Mouse (Mus musculus): ENCODE measurements at regions not wholly inside any gene's neighbourhood (a gene's known extent, or its start where the extent isn't known, plus 50 kb on each side); places are given as distances from the start of the nearest gene placed in this dataset.

GRCm38 (mm10) chr6:94807216-94807615, 107.3 kb upstream of the Lrig1 start:
- H3K4me2 ChIP-seq (ENCODE audit: low read depth, low read length), result no peak overlapping the region
- H3K27me3 ChIP-seq (ENCODE audit: control insufficient read depth, insufficient read depth, low read length), result no peaks in the 10 kb centered on the region
- H3K36me3 ChIP-seq (ENCODE audit: control insufficient read depth, insufficient read depth, low read length), result no peaks in the 10 kb centered on the region
- 78% methylated on average over 6 of the region's 6 CpGs for WGBS
- H3K27ac ChIP-seq (ENCODE audit: low read depth, low read length), result no peak overlapping the region
- H3K9ac ChIP-seq (replicated peaks; ENCODE audit: low read depth, low read length), result no peak overlapping the region
- H3K9me3 ChIP-seq (ENCODE audit: control insufficient read depth, low read length), result no peaks in the 10 kb centered on the region
- H3K4me1 ChIP-seq (ENCODE audit: control insufficient read depth, insufficient read depth, low read length), result no peaks in the 10 kb centered on the region
- H3K4me3 ChIP-seq (ENCODE audit: low read depth, low read length), result no peak overlapping the region
- ATAC-seq (ENCODE audit: low read depth), result no peak

GRCm38 (mm10) chr6:94806481-94807160, 106.7 kb upstream of the Lrig1 start:
- WGBS, result 65% methylated on average over 12 of the region's 12 CpGs
- ATAC-seq (ENCODE audit: low read depth), result no peak
- no peak overlapping the region for H3K27ac ChIP-seq (ENCODE audit: low read depth, low read length)

GRCm38 (mm10) chr6:94805685-94806084, 105.7 kb upstream of the Lrig1 start:
- WGBS, result 76% methylated on average over 6 of the region's 6 CpGs
- Histone ChIP-seq H3K27ac (ENCODE audit: low read depth, low read length) (no peak overlapping the region), H3K4me1 (ENCODE audit: control insufficient read depth, insufficient read depth, low read length) (peaks cover 6% of the 10 kb centered on the region; the same call in 1 of the 2 replicates), H3K4me3 (ENCODE audit: low read depth, low read length) (no peak overlapping the region), H3K36me3 (ENCODE audit: control insufficient read depth, insufficient read depth, low read length) (no peaks in the 10 kb centered on the region), H3K9me3 (ENCODE audit: control insufficient read depth, low read length) (no peaks in the 10 kb centered on the region), H3K4me2 (ENCODE audit: low read depth, low read length) (no peak overlapping the region), H3K27me3 (ENCODE audit: control insufficient read depth, insufficient read depth, low read length) (no peaks in the 10 kb centered on the region), H3K9ac (replicated peaks; ENCODE audit: low read depth, low read length) (no peak overlapping the region)
- no peak for ATAC-seq (ENCODE audit: low read depth)

More at GRCm38 (mm10) chr6:94806481-94807160, 106.7 kb upstream of the Lrig1 start:
- Histone ChIP-seq H3K9me3 (ENCODE audit: control insufficient read depth, low read length) (no peaks in the 10 kb centered on the region), H3K36me3 (ENCODE audit: control insufficient read depth, insufficient read depth, low read length) (no peaks in the 10 kb centered on the region), H3K4me1 (ENCODE audit: control insufficient read depth, insufficient read depth, low read length) (no peaks in the 10 kb centered on the region), H3K4me3 (ENCODE audit: low read depth, low read length) (no peak overlapping the region), H3K9ac (replicated peaks; ENCODE audit: low read depth, low read length) (no peak overlapping the region), H3K27me3 (ENCODE audit: control insufficient read depth, insufficient read depth, low read length) (no peaks in the 10 kb centered on the region), H3K4me2 (ENCODE audit: low read depth, low read length) (no peak overlapping the region)

GRCm38 (mm10) chr6:94804284-94804815, 104.4 kb upstream of the Lrig1 start:
- H3K4me2 ChIP-seq (ENCODE audit: low read depth, low read length), result no peak overlapping the region
- no peaks in the 10 kb centered on the region for H3K36me3 ChIP-seq (ENCODE audit: control insufficient read depth, insufficient read depth, low read length)
- no peak overlapping the region for H3K27ac ChIP-seq (ENCODE audit: low read depth, low read length)
- H3K4me3 ChIP-seq (ENCODE audit: low read depth, low read length), result no peak overlapping the region
- WGBS, result 84% methylated on average over 10 of the region's 10 CpGs
- H3K4me1 ChIP-seq (ENCODE audit: control insufficient read depth, insufficient read depth, low read length), result peaks cover 6% of the 10 kb centered on the region; the same call in 1 of the 2 replicates
- H3K27me3 ChIP-seq (ENCODE audit: control insufficient read depth, insufficient read depth, low read length), result no peaks in the 10 kb centered on the region
- ATAC-seq (ENCODE audit: low read depth), result no peak
- no peak overlapping the region for H3K9ac ChIP-seq (replicated peaks; ENCODE audit: low read depth, low read length)
- H3K9me3 ChIP-seq (ENCODE audit: control insufficient read depth, low read length), result no peaks in the 10 kb centered on the region

GRCm38 (mm10) chr6:94801039-94801438, 101.1 kb upstream of the Lrig1 start:
- Histone ChIP-seq H3K9me3 (ENCODE audit: control insufficient read depth, low read length) (no peaks in the 10 kb centered on the region), H3K36me3 (ENCODE audit: control insufficient read depth, insufficient read depth, low read length) (no peaks in the 10 kb centered on the region), H3K27me3 (ENCODE audit: control insufficient read depth, insufficient read depth, low read length) (no peaks in the 10 kb centered on the region), H3K27ac (ENCODE audit: low read depth, low read length) (no peak overlapping the region), H3K4me2 (ENCODE audit: low read depth, low read length) (no peak overlapping the region), H3K9ac (replicated peaks; ENCODE audit: low read depth, low read length) (peak overlapping the region; percentile 25; the same call in 1 of the 2 replicates), H3K4me3 (ENCODE audit: low read depth, low read length) (no peak overlapping the region), H3K4me1 (ENCODE audit: control insufficient read depth, insufficient read depth, low read length) (peaks cover 6% of the 10 kb centered on the region; the same call in 1 of the 2 replicates)
- 6% methylated on average over 12 of the region's 12 CpGs for WGBS
- 0 out of 2 replicates have a peak, but pooled peaks have one; percentile 41 for ATAC-seq (ENCODE audit: low read depth)

- 84% methylated on average over 4 of the region's 4 CpGs for WGBS
These were observed 98.7 kb upstream of the Lrig1 start for GRCm38 (mm10) chr6:94798545-94799211.

GRCm38 (mm10) chr6:94795442-94795841, 95.5 kb upstream of the Lrig1 start:
- no peak overlapping the region for H3K27ac ChIP-seq (ENCODE audit: low read depth, low read length)
- ATAC-seq (ENCODE audit: low read depth), result no peak
- WGBS, result 85% methylated on average over 4 of the region's 4 CpGs
- H3K36me3 ChIP-seq (ENCODE audit: control insufficient read depth, insufficient read depth, low read length), result no peaks in the 10 kb centered on the region
- no peaks in the 10 kb centered on the region for H3K9me3 ChIP-seq (ENCODE audit: control insufficient read depth, low read length)
- no peak overlapping the region for H3K4me2 ChIP-seq (ENCODE audit: low read depth, low read length)
- no peak overlapping the region for H3K4me3 ChIP-seq (ENCODE audit: low read depth, low read length)
- H3K9ac ChIP-seq (replicated peaks; ENCODE audit: low read depth, low read length), result no peak overlapping the region
- H3K4me1 ChIP-seq (ENCODE audit: control insufficient read depth, insufficient read depth, low read length), result no peaks in the 10 kb centered on the region
- no peaks in the 10 kb centered on the region for H3K27me3 ChIP-seq (ENCODE audit: control insufficient read depth, insufficient read depth, low read length)

More at GRCm38 (mm10) chr6:94798545-94799211, 98.7 kb upstream of the Lrig1 start:
- no peak overlapping the region for H3K4me2 ChIP-seq (ENCODE audit: low read depth, low read length)
- H3K9ac ChIP-seq (replicated peaks; ENCODE audit: low read depth, low read length), result no peak overlapping the region
- peaks cover 6% of the 10 kb centered on the region; the same call in 1 of the 2 replicates for H3K4me1 ChIP-seq (ENCODE audit: control insufficient read depth, insufficient read depth, low read length)
- no peak for ATAC-seq (ENCODE audit: low read depth)
- H3K36me3 ChIP-seq (ENCODE audit: control insufficient read depth, insufficient read depth, low read length), result no peaks in the 10 kb centered on the region
- H3K27ac ChIP-seq (ENCODE audit: low read depth, low read length), result no peak overlapping the region
- no peaks in the 10 kb centered on the region for H3K27me3 ChIP-seq (ENCODE audit: control insufficient read depth, insufficient read depth, low read length)
- H3K4me3 ChIP-seq (ENCODE audit: low read depth, low read length), result no peak overlapping the region
- H3K9me3 ChIP-seq (ENCODE audit: control insufficient read depth, low read length), result no peaks in the 10 kb centered on the region

GRCm38 (mm10) chr6:94793555-94793954, 93.6 kb upstream of the Lrig1 start:
- Histone ChIP-seq H3K4me3 (ENCODE audit: low read depth, low read length) (no peak overlapping the region), H3K27ac (ENCODE audit: low read depth, low read length) (no peak overlapping the region), H3K9ac (replicated peaks; ENCODE audit: low read depth, low read length) (no peak overlapping the region), H3K27me3 (ENCODE audit: control insufficient read depth, insufficient read depth, low read length) (no peaks in the 10 kb centered on the region), H3K36me3 (ENCODE audit: control insufficient read depth, insufficient read depth, low read length) (no peaks in the 10 kb centered on the region), H3K4me2 (ENCODE audit: low read depth, low read length) (no peak overlapping the region), H3K4me1 (ENCODE audit: control insufficient read depth, insufficient read depth, low read length) (no peaks in the 10 kb centered on the region), H3K9me3 (ENCODE audit: control insufficient read depth, low read length) (no peaks in the 10 kb centered on the region)
- WGBS, result 97% methylated on average over 6 of the region's 6 CpGs
- ATAC-seq (ENCODE audit: low read depth), result no peak

- 84% methylated on average over 4 of the region's 4 CpGs for WGBS
- ATAC-seq (ENCODE audit: low read depth), result no peak
- H3K36me3 ChIP-seq (ENCODE audit: control insufficient read depth, insufficient read depth, low read length), result no peaks in the 10 kb centered on the region
These were observed 92.4 kb upstream of the Lrig1 start for GRCm38 (mm10) chr6:94792312-94792711.

More at GRCm38 (mm10) chr6:94792312-94792711, 92.4 kb upstream of the Lrig1 start:
- Histone ChIP-seq H3K4me2 (ENCODE audit: low read depth, low read length) (no peak overlapping the region), H3K27me3 (ENCODE audit: control insufficient read depth, insufficient read depth, low read length) (no peaks in the 10 kb centered on the region), H3K4me1 (ENCODE audit: control insufficient read depth, insufficient read depth, low read length) (no peaks in the 10 kb centered on the region), H3K27ac (ENCODE audit: low read depth, low read length) (no peak overlapping the region), H3K9me3 (ENCODE audit: control insufficient read depth, low read length) (no peaks in the 10 kb centered on the region), H3K9ac (replicated peaks; ENCODE audit: low read depth, low read length) (no peak overlapping the region), H3K4me3 (ENCODE audit: low read depth, low read length) (no peak overlapping the region)

All from neural tube, embryonic 14.5 days (tissue).